Mouse (Mus musculus) intestine, embryonic 14.5 days (tissue): ENCODE results near the gene Fam196b. TPM values are rescaled to one million over a fixed set of nuclear protein-coding genes. Genes with fewer than 3 reads are reported as not detected.
A peak's percentile ranks its signal among the peaks of the same experiment; 100 is the strongest.

ENCODE experiments used
- ATAC-seq: fragments of 200-750 bp; cut with Nextera tagmentation; replicated peaks from 2 replicates; pipeline ENCODE4 v1.8.0; 2017; ENCODE audit warnings: low read depth, moderate number of reproducible peaks, moderate TSS enrichment, moderate library complexity; ENCODE audit not compliant: low FRiP score, low TSS enrichment
- DNase-seq: peaks from one replicate; pipeline ENCODE4 v3.0.0-alpha.2; 2018; ENCODE audit warnings: low spot score
- H3K27ac ChIP-seq: fragments of 300-500 bp; sonication (generic); 2 replicates; pipeline ENCODE4 v1.5.1; 2014; ENCODE audit warnings: low read depth, mild to moderate bottlenecking, control low read depth
- H3K27me3 ChIP-seq: fragments of 300-500 bp; sonication (generic); replicated peaks from 2 replicates; pipeline ENCODE4 v1.6.1; 2014; ENCODE audit warnings: low read length, control low read depth; ENCODE audit not compliant: control insufficient read depth, insufficient read depth
- H3K36me3 ChIP-seq: fragments of 300-500 bp; sonication (generic); 2 replicates; pipeline ENCODE4 v1.6.1; 2014; ENCODE audit warnings: low read length, control low read depth; ENCODE audit not compliant: control insufficient read depth, insufficient read depth
- H3K4me1 ChIP-seq: fragments of 300-500 bp; sonication (generic); replicated peaks from 2 replicates; pipeline ENCODE4 v1.6.1; 2014; ENCODE audit warnings: low read length, control low read depth, mixed read lengths; ENCODE audit not compliant: control insufficient read depth, insufficient read depth
- H3K4me2 ChIP-seq: fragments of 300-500 bp; sonication (generic); 2 replicates; pipeline ENCODE4 v1.6.1; 2014; ENCODE audit warnings: low read length
- H3K4me3 ChIP-seq: fragments of 300-500 bp; sonication (generic); 2 replicates; pipeline ENCODE4 v1.5.1; 2014; ENCODE audit warnings: low read depth, low read length, control low read depth, mixed read lengths
- H3K9ac ChIP-seq: fragments of 300-500 bp; sonication (generic); 2 replicates; pipeline ENCODE4 v1.6.1; 2014; ENCODE audit warnings: mild to moderate bottlenecking, low read length
- H3K9me3 ChIP-seq: fragments of 300-500 bp; sonication (generic); 2 replicates; pipeline ENCODE4 v1.6.1; 2016; ENCODE audit warnings: low read length, control low read depth; ENCODE audit not compliant: control insufficient read depth
- WGBS: fragments of 180-500 bp; shearing (Covaris S2); extraction: QIAGEN DNeasy Blood & Tissue Kit; methylation state at CpG from one replicate; pipeline ENCODE4 v1.1.7; 2014; 5-methylcytosine and 5-hydroxymethylcytosine counted together
- polyA plus RNA-seq: library from polyadenylated mRNA; unstranded; fragments of >200 nt; fragmentation: Nextera tagmentation; extraction: Ambion mirVana; gene quantifications from 2 replicates; pipeline ENCODE4 v1.2.1, GENCODE M21; 2014

Fam196b gene
- polyA plus RNA-seq = 0.20 and 0.27 TPM in 2 replicates

GRCm38 (mm10) chr11:34314534-34315379, at the start of gene Fam196b:
Gene Fam196b, plus strand, starts transcription at chr11:34314822.
- Histone ChIP-seq H3K27me3 (no peaks in the 10 kb centered on the region), H3K4me1 (no peaks in the 10 kb centered on the region), H3K27ac (no peak within 1 kb of the TSS), H3K4me2 (peak within 1 kb of the TSS; percentile 53), H3K9me3 (no peaks in the 10 kb centered on the region), H3K4me3 (peak within 1 kb of the TSS; percentile 22), H3K36me3 (no peaks in the 10 kb centered on the region), H3K9ac (no peak within 1 kb of the TSS)
- DNase-seq (no peak), ATAC-seq (0 out of 2 replicates have a peak, but pooled peaks have one; percentile 43)
- WGBS = 4% methylated on average over 13 of the region's 13 CpGs

GRCm38 (mm10) chr11:34272016-34272415, 42.6 kb upstream of the Fam196b start:
- ATAC-seq (no peak), DNase-seq (no peak)
- Histone ChIP-seq H3K27me3 (no peaks in the 10 kb centered on the region), H3K9ac (no peak overlapping the region), H3K4me1 (no peaks in the 10 kb centered on the region), H3K4me3 (no peak overlapping the region), H3K4me2 (no peak overlapping the region), H3K36me3 (no peaks in the 10 kb centered on the region), H3K27ac (no peak overlapping the region), H3K9me3 (no peaks in the 10 kb centered on the region)
- 61% methylated on average over 10 of the region's 10 CpGs for WGBS

- WGBS = 41% methylated on average over 2 of the region's 2 CpGs
- no peak for ATAC-seq
- H3K9me3 ChIP-seq = no peaks in the 10 kb centered on the region
- H3K36me3 ChIP-seq = no peaks in the 10 kb centered on the region
- H3K27me3 ChIP-seq = no peaks in the 10 kb centered on the region
- H3K4me1 ChIP-seq = no peaks in the 10 kb centered on the region
- no peak overlapping the region for H3K4me3 ChIP-seq
- no peak overlapping the region for H3K4me2 ChIP-seq
- no peak overlapping the region for H3K9ac ChIP-seq
- no peak for DNase-seq
- H3K27ac ChIP-seq = no peak overlapping the region
These were observed 38.7 kb upstream of the Fam196b start for GRCm38 (mm10) chr11:34275941-34276340.

GRCm38 (mm10) chr11:34276363-34277046, 38.1 kb upstream of the Fam196b start:
- H3K36me3 ChIP-seq = no peaks in the 10 kb centered on the region
- ATAC-seq (no peak), DNase-seq (no peak)
- H3K4me2 ChIP-seq = no peak overlapping the region
- no peaks in the 10 kb centered on the region for H3K9me3 ChIP-seq
- no peaks in the 10 kb centered on the region for H3K4me1 ChIP-seq
- H3K9ac ChIP-seq = no peak overlapping the region
- no peaks in the 10 kb centered on the region for H3K27me3 ChIP-seq
- no peak overlapping the region for H3K27ac ChIP-seq
- WGBS = 61% methylated on average over 14 of the region's 14 CpGs
- H3K4me3 ChIP-seq = no peak overlapping the region

GRCm38 (mm10) chr11:34277047-34277445, 37.6 kb upstream of the Fam196b start:
- no peak for DNase-seq
- Histone ChIP-seq H3K9me3 (no peaks in the 10 kb centered on the region), H3K27me3 (no peaks in the 10 kb centered on the region), H3K9ac (no peak overlapping the region), H3K27ac (no peak overlapping the region), H3K4me1 (no peaks in the 10 kb centered on the region), H3K4me3 (no peak overlapping the region), H3K36me3 (no peaks in the 10 kb centered on the region), H3K4me2 (no peak overlapping the region)
- no peak for ATAC-seq
- WGBS = 64% methylated on average over 3 of the region's 3 CpGs

- H3K27me3 ChIP-seq = no peaks in the 10 kb centered on the region
- ATAC-seq = no peak
- H3K27ac ChIP-seq = no peak overlapping the region
- no peak for DNase-seq
- no peak overlapping the region for H3K4me2 ChIP-seq
- no peaks in the 10 kb centered on the region for H3K4me1 ChIP-seq
- H3K4me3 ChIP-seq = no peak overlapping the region
- no peak overlapping the region for H3K9ac ChIP-seq
- no peaks in the 10 kb centered on the region for H3K36me3 ChIP-seq
- WGBS = 62% methylated on average over 13 of the region's 13 CpGs
- no peaks in the 10 kb centered on the region for H3K9me3 ChIP-seq
These were observed 30.4 kb upstream of the Fam196b start for GRCm38 (mm10) chr11:34284124-34284808.

GRCm38 (mm10) chr11:34290265-34290664, 24.4 kb upstream of the Fam196b start:
- Histone ChIP-seq H3K4me3 (no peak overlapping the region), H3K4me2 (no peak overlapping the region), H3K27ac (no peak overlapping the region), H3K9me3 (no peaks in the 10 kb centered on the region), H3K36me3 (no peaks in the 10 kb centered on the region), H3K27me3 (no peaks in the 10 kb centered on the region), H3K9ac (no peak overlapping the region), H3K4me1 (no peaks in the 10 kb centered on the region)
- no peak for DNase-seq
- ATAC-seq = no peak
- 50% methylated on average over 4 of the region's 4 CpGs for WGBS

- no peak for ATAC-seq
- H3K36me3 ChIP-seq = no peaks in the 10 kb centered on the region
These were observed 23.9 kb upstream of the Fam196b start for GRCm38 (mm10) chr11:34290708-34291107.

More at GRCm38 (mm10) chr11:34290708-34291107, 23.9 kb upstream of the Fam196b start:
- Histone ChIP-seq H3K4me1 (no peaks in the 10 kb centered on the region), H3K4me2 (no peak overlapping the region), H3K4me3 (no peak overlapping the region), H3K9me3 (no peaks in the 10 kb centered on the region), H3K9ac (no peak overlapping the region), H3K27me3 (no peaks in the 10 kb centered on the region), H3K27ac (no peak overlapping the region)
- WGBS = 41% methylated on average over 2 of the region's 2 CpGs
- DNase-seq = no peak
